Mouse (Mus musculus): ENCODE data around the gene Dcp1a. TPM values are rescaled to one million over a fixed set of nuclear protein-coding genes. Genes with fewer than 3 reads are reported as not detected.

Dcp1a gene
- polyA plus RNA-seq, 1 experiment from 2014 or later, result 23.2 TPM

GRCm38 (mm10) chr14:30566317-30566716 is 87.0 kb downstream of the Dcp1a start:
- Histone ChIP-seq H3K9ac (replicated peaks) (no peak overlapping the region), H3K4me1 (replicated peaks) (peaks cover 7% of the 10 kb centered on the region), H3K9me3 (no peaks in the 10 kb centered on the region), H3K4me3 (replicated peaks) (no peak overlapping the region), H3K36me3 (peaks cover 74% of the 10 kb centered on the region), H3K27ac (no peak overlapping the region), H3K4me2 (replicated peaks) (no peak overlapping the region), H3K27me3 (no peaks in the 10 kb centered on the region)
- 95% methylated on average over 6 of the region's 6 CpGs for WGBS
- ATAC-seq, result no peak

- no peak for ATAC-seq
Measured at GRCm38 (mm10) chr14:30568016-30568415, 88.7 kb downstream of the Dcp1a start.

GRCm38 (mm10) chr14:30570303-30570702 is 91.0 kb downstream of the Dcp1a start:
- no peak overlapping the region for H3K27ac ChIP-seq
- peaks cover 96% of the 10 kb centered on the region for H3K36me3 ChIP-seq
- no peak for ATAC-seq

More at GRCm38 (mm10) chr14:30568016-30568415, 88.7 kb downstream of the Dcp1a start:
- Histone ChIP-seq H3K9me3 (no peaks in the 10 kb centered on the region), H3K4me2 (replicated peaks) (no peak overlapping the region), H3K9ac (replicated peaks) (no peak overlapping the region), H3K4me3 (replicated peaks) (no peak overlapping the region), H3K4me1 (replicated peaks) (no peaks in the 10 kb centered on the region), H3K27me3 (no peaks in the 10 kb centered on the region), H3K36me3 (peaks cover 86% of the 10 kb centered on the region), H3K27ac (no peak overlapping the region)
- 88% methylated on average over 9 of the region's 9 CpGs for WGBS

GRCm38 (mm10) chr14:30572253-30572652 is 92.9 kb downstream of the Dcp1a start:
- Histone ChIP-seq H3K4me2 (replicated peaks) (no peak overlapping the region), H3K36me3 (peaks cover 80% of the 10 kb centered on the region), H3K4me1 (replicated peaks) (no peaks in the 10 kb centered on the region), H3K9ac (replicated peaks) (no peak overlapping the region), H3K4me3 (replicated peaks) (no peak overlapping the region), H3K27ac (no peak overlapping the region), H3K27me3 (no peaks in the 10 kb centered on the region), H3K9me3 (no peaks in the 10 kb centered on the region)
- WGBS, result 90% methylated on average over 10 of the region's 10 CpGs
- no peak for ATAC-seq

More at GRCm38 (mm10) chr14:30570303-30570702, 91.0 kb downstream of the Dcp1a start:
- Histone ChIP-seq H3K9ac (replicated peaks) (no peak overlapping the region), H3K4me1 (replicated peaks) (no peaks in the 10 kb centered on the region), H3K27me3 (no peaks in the 10 kb centered on the region), H3K4me3 (replicated peaks) (no peak overlapping the region), H3K4me2 (replicated peaks) (no peak overlapping the region), H3K9me3 (no peaks in the 10 kb centered on the region)
- WGBS, result 93% methylated on average over 9 of the region's 9 CpGs

- Histone ChIP-seq H3K4me1 (replicated peaks) (no peaks in the 10 kb centered on the region), H3K4me2 (replicated peaks) (no peak overlapping the region), H3K27me3 (no peaks in the 10 kb centered on the region), H3K27ac (no peak overlapping the region), H3K36me3 (peaks cover 71% of the 10 kb centered on the region), H3K4me3 (replicated peaks) (no peak overlapping the region), H3K9me3 (no peaks in the 10 kb centered on the region), H3K9ac (replicated peaks) (no peak overlapping the region)
- no peak for ATAC-seq
- WGBS, result 82% methylated on average over 8 of the region's 8 CpGs
Measured at GRCm38 (mm10) chr14:30573235-30573634, 93.9 kb downstream of the Dcp1a start.

GRCm38 (mm10) chr14:30573983-30574584 is 94.7 kb downstream of the Dcp1a start:
- H3K36me3 ChIP-seq, result peaks cover 62% of the 10 kb centered on the region
- H3K4me1 ChIP-seq (replicated peaks), result no peaks in the 10 kb centered on the region
- ATAC-seq, result peak; percentile 66
- no peak overlapping the region for H3K9ac ChIP-seq (replicated peaks)
- no peak overlapping the region for H3K27ac ChIP-seq
- H3K9me3 ChIP-seq, result no peaks in the 10 kb centered on the region
- 75% methylated on average over 6 of the region's 6 CpGs for WGBS
- H3K4me2 ChIP-seq (replicated peaks), result no peak overlapping the region
- H3K4me3 ChIP-seq (replicated peaks), result no peak overlapping the region
- no peaks in the 10 kb centered on the region for H3K27me3 ChIP-seq

- H3K4me2 ChIP-seq (replicated peaks), result no peak overlapping the region
- H3K27ac ChIP-seq, result no peak overlapping the region
- peaks cover 47% of the 10 kb centered on the region for H3K36me3 ChIP-seq
- H3K9me3 ChIP-seq, result no peaks in the 10 kb centered on the region
- H3K27me3 ChIP-seq, result no peaks in the 10 kb centered on the region
- H3K4me3 ChIP-seq (replicated peaks), result no peak overlapping the region
- no peak overlapping the region for H3K9ac ChIP-seq (replicated peaks)
- ATAC-seq, result no peak
- peaks cover 4% of the 10 kb centered on the region; the same call in 1 of the 2 replicates for H3K4me1 ChIP-seq (replicated peaks)
- 82% methylated on average over 7 of the region's 7 CpGs for WGBS
Measured at GRCm38 (mm10) chr14:30575791-30576190, 96.5 kb downstream of the Dcp1a start.

GRCm38 (mm10) chr14:30576260-30576659 is 96.9 kb downstream of the Dcp1a start:
- no peak overlapping the region for H3K9ac ChIP-seq (replicated peaks)
- 84% methylated on average over 5 of the region's 5 CpGs for WGBS
- ATAC-seq, result no peak

More at GRCm38 (mm10) chr14:30576260-30576659, 96.9 kb downstream of the Dcp1a start:
- H3K4me1 ChIP-seq (replicated peaks), result peaks cover 4% of the 10 kb centered on the region; the same call in 1 of the 2 replicates
- H3K4me3 ChIP-seq (replicated peaks), result no peak overlapping the region
- peaks cover 42% of the 10 kb centered on the region for H3K36me3 ChIP-seq
- H3K27me3 ChIP-seq, result no peaks in the 10 kb centered on the region
- no peak overlapping the region for H3K4me2 ChIP-seq (replicated peaks)
- H3K9me3 ChIP-seq, result no peaks in the 10 kb centered on the region
- H3K27ac ChIP-seq, result no peak overlapping the region

Small RNA genes lying within 50 kb of the gene (microRNA-seq; reads per million reads assigned to microRNA genes)
- gene Mir3076, result 3.5 reads per million, percentile 14 among the genes with 10 or more reads in this experiment

Other genes starting within 250 kb of the Dcp1a start
- 5.5 and 5.6 TPM in 2 replicates for gene Cacna1d, start 11.9 kb downstream of the Dcp1a start, polyA plus RNA-seq (2015; fragmentation: Nextera tagmentation; extraction: Ambion mirVana)
- 210 and 213 TPM in 2 replicates for gene Tkt, start 68.8 kb downstream of the Dcp1a start, polyA plus RNA-seq (2015; fragmentation: Nextera tagmentation; extraction: Ambion mirVana)
- gene Prkcd, start 146.7 kb downstream of the Dcp1a start, polyA plus RNA-seq (2015; fragmentation: Nextera tagmentation; extraction: Ambion mirVana), result 14.5 and 17.4 TPM in 2 replicates
- gene Rft1, start 174.8 kb downstream of the Dcp1a start, polyA plus RNA-seq (2015; fragmentation: Nextera tagmentation; extraction: Ambion mirVana), result 10.8 and 10.9 TPM in 2 replicates
- 21.2 and 21.5 TPM in 2 replicates for gene Sfmbt1, start 235.3 kb downstream of the Dcp1a start, polyA plus RNA-seq (2015; fragmentation: Nextera tagmentation; extraction: Ambion mirVana)